Mouse (Mus musculus): ENCODE measurements around the gene Adgrg1.
A peak's percentile ranks its signal among the peaks of the same experiment; 100 is the strongest.

The Adgrg1 gene

DNA sequence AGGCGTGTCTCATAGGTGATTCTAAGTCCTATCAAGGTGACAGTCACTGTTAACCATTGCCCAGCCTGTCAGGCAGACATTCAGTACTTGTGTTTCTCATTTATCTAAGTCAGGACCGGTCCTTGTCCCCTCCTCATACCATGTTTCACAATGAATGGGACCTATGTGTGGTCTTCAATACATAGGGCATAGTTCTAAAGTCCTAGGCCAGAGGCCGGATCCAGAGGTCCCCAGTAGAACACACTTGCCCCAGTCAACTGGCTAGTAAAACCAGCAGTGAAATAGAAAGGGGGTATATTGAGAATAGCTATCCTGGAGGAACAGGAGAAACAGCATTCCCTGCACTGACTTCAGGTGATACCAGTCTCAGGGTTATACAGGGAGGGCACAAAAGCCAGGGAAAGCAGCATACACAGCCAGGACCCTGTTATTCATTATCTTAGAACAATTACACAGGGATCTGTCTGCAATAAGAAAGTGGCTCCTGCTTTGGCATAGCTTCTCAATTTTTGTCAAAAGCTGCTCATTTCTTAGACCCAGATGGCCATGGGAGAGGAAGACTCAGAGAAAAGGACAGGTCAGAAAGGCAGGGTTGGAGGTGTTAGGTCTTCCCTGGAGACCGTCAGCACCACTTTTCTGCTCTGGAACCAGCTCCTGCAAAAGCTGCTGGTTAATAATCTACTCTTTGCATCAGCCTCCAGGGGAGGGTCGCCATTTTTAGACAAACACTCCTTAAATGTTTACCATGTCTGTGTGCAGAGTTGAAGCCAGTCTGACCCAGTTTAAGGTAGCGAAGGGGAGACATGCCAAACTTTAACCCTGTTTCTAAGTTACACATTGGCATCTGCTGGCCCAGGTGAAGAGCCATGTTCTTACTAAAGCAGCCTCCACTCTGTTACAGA is 67.6 kb downstream of the Adgrg1 start:
- DNase-seq = no peak

GRCm38 (mm10) chr8:95044811-95045210 is 70.3 kb downstream of the Adgrg1 start:
- no peak for DNase-seq

GRCm38 (mm10) chr8:95046982-95047381 is 72.4 kb downstream of the Adgrg1 start:
- no peak for DNase-seq

- no peak for DNase-seq
These were observed 73.5 kb downstream of the Adgrg1 start for GRCm38 (mm10) chr8:95047884-95048680.

GRCm38 (mm10) chr8:95049636-95050035 is 75.1 kb downstream of the Adgrg1 start:
- DNase-seq = no peak

DNA sequence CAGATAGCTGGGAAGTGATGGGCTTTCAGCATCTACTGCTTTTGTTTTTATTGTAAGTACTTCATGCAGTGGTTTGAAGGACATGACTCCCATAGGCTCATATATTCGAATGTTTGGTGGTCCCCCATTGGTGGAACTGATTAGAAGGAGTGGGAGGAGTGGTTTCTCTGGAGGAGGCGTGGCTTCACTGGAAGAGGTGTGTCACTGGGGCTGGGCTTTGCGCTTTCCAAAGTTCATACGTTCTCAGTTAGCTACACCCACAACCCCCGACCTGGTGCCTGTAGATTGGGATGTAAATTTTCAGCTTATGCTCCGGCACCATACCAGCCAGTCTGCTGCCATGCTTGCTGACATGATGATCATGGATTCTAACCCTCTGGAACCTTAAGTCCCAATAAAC is 79.9 kb downstream of the Adgrg1 start:
- DNase-seq = no peak

DNA sequence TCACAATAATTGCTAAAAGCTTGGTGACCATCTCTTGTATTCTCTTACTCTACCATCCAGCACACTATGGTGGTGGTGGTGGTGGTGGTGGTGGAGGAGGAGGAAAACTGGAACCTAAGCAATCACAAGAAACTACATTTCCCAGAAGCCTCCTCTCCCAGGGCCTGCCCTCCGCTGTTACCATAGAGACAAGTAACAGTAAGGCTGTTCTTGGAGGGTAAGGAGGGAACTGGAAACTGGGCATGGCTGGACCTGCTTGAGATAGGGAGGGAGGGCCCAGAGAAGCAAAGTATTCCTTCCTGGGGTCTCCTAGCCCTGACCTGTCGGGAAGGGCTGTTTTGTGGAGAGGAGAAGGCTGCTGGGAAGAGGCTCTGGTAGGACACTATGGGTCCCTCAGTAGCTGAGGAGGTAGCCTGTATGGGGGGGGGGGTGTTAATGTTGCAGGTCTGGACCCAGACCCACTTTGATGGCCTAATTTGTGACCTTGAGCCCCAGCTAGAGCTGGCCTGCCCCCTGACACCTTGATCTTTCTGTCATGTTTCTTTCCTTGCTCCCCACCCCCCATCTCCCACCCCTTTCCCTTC is 80.5 kb downstream of the Adgrg1 start, which contains the start of gene Drc7:
Drc7 (plus strand) TSS at position 177 of the 584 bp plus-strand sequence.
- peak in 1 of 2 experiments; percentile 26 for DNase-seq

- DNase-seq = no peak
These were observed 81.9 kb downstream of the Adgrg1 start for GRCm38 (mm10) chr8:95056414-95056813.

DNA sequence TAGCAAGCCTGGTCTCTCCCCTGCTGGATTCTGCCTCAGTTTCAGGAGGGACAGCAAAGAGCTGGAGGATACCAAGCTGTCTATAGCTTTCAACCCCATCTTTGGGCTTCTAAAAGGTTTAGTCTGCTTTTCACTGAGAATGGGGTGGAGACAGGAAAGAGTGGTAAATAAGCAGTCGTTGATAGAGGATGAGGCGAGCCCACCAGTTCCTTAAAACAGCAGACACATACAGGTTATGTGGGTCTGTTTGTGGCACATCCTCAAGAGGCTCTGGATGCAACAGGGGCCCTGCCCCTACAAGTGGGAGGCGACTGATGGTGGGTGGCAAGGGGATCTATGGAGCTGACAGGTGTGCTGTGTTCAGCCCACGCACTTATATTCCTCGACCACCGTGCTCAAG is 84.1 kb downstream of the Adgrg1 start:
- no peak for DNase-seq

- no peak for DNase-seq
These were observed 85.4 kb downstream of the Adgrg1 start for GRCm38 (mm10) chr8:95059812-95060533.
